Mouse (Mus musculus): Measurements from ENCODE around the gene Prkaca. TPM values are rescaled to one million over a fixed set of nuclear protein-coding genes. Genes with fewer than 3 reads are reported as not detected.

The Prkaca gene
- polyA plus RNA-seq (2017; shearing (Covaris generic)) = 2.7 TPM

GRCm38 (mm10) chr8:83972150-83973120 lies at the start of gene Prkaca:
TSS of gene Prkaca (plus strand) at chr8:83972993.

GRCm38 (mm10) chr8:83955106-83955957 lies 17.5 kb upstream of the Prkaca start, which contains the start of the genes Gm10644 and Asf1b:
TSS of gene Gm10644 (minus strand) at chr8:83955205.
TSS of gene Asf1b (plus strand) at chr8:83955507.

GRCm38 (mm10) chr8:83997511-83998141 lies 24.8 kb downstream of the Prkaca start, which contains the start of gene Samd1:
TSS of gene Samd1 (plus strand) at chr8:83997672.

GRCm38 (mm10) chr8:84001281-84002000 lies 28.6 kb downstream of the Prkaca start, which contains the start of gene 1700067K01Rik:
TSS of gene 1700067K01Rik (plus strand) at chr8:84001502.

GRCm38 (mm10) chr8:84011705-84012498 lies 39.1 kb downstream of the Prkaca start, which contains the start of gene 2210011C24Rik:
TSS of gene 2210011C24Rik (minus strand) at chr8:84012171.

GRCm38 (mm10) chr8:84021096-84021495 lies 48.3 kb downstream of the Prkaca start, which contains the start of gene Palm3:
TSS of gene Palm3 (plus strand) at chr8:84021471.

GRCm38 (mm10) chr8:84042066-84042947 lies 69.5 kb downstream of the Prkaca start, which contains the start of gene Il27ra:
TSS of gene Il27ra (minus strand) at chr8:84042589.

GRCm38 (mm10) chr8:84044900-84045299 lies 72.1 kb downstream of the Prkaca start, which contains the start of gene Rln3:
TSS of gene Rln3 (minus strand) at chr8:84045000.

Other genes with a start within 250 kb of the Prkaca start
- 524 TPM for gene Adgre5, start 231.7 kb upstream of the Prkaca start, polyA plus RNA-seq (2017; shearing (Covaris generic))
- 3.8 TPM for gene Adgrl1, start 72.9 kb upstream of the Prkaca start, polyA plus RNA-seq (2017; shearing (Covaris generic))
- gene Gm10644, start 17.8 kb upstream of the Prkaca start, polyA plus RNA-seq (2017; shearing (Covaris generic)) = 0.82 TPM
- gene Asf1b, start 17.5 kb upstream of the Prkaca start, polyA plus RNA-seq (2017; shearing (Covaris generic)) = 28.8 TPM
- 2.2 TPM for gene Samd1, start 24.7 kb downstream of the Prkaca start, polyA plus RNA-seq (2017; shearing (Covaris generic))
- 0.62 TPM for gene 1700067K01Rik, start 28.5 kb downstream of the Prkaca start, polyA plus RNA-seq (2017; shearing (Covaris generic))
- 0.75 TPM for gene 2210011C24Rik, start 39.2 kb downstream of the Prkaca start, polyA plus RNA-seq (2017; shearing (Covaris generic))
- gene Palm3, start 48.5 kb downstream of the Prkaca start, polyA plus RNA-seq (2017; shearing (Covaris generic)) = 3.6 TPM
- gene Il27ra, start 69.6 kb downstream of the Prkaca start, polyA plus RNA-seq (2017; shearing (Covaris generic)) = 383 TPM
- 189 TPM for gene Rln3, start 72.0 kb downstream of the Prkaca start, polyA plus RNA-seq (2017; shearing (Covaris generic))
- gene Gm10643, start 92.1 kb downstream of the Prkaca start, polyA plus RNA-seq (2017; shearing (Covaris generic)) = 1.1 TPM
- 42.2 TPM for gene Rfx1, start 93.8 kb downstream of the Prkaca start, polyA plus RNA-seq (2017; shearing (Covaris generic))
- 27.6 TPM for gene Dcaf15, start 131.8 kb downstream of the Prkaca start, polyA plus RNA-seq (2017; shearing (Covaris generic))
- gene Podnl1, start 153.0 kb downstream of the Prkaca start, polyA plus RNA-seq (2017; shearing (Covaris generic)) = 22.3 TPM
- gene Cc2d1a, start 174.9 kb downstream of the Prkaca start, polyA plus RNA-seq (2017; shearing (Covaris generic)) = 52.1 TPM
- gene 4930432K21Rik, start 175.0 kb downstream of the Prkaca start, polyA plus RNA-seq (2017; shearing (Covaris generic)) = 1.3 TPM
- gene Nanos3, start 212.2 kb downstream of the Prkaca start, polyA plus RNA-seq (2017; shearing (Covaris generic)) = not detected